Mouse (Mus musculus) midbrain, embryonic 12.5 days (tissue): ENCODE data around the gene Cep44. TPM values are rescaled to one million over a fixed set of nuclear protein-coding genes. Genes with fewer than 3 reads are reported as not detected.

Experiments
- ATAC-seq: fragments of 200-750 bp; cut with Nextera tagmentation; 2 replicates; pipeline ENCODE4 v1.8.0; 2017; ENCODE audit warnings: low read depth, moderate TSS enrichment, moderate library complexity; ENCODE audit not compliant: low FRiP score
- H3K27ac ChIP-seq: fragments of 300-500 bp; sonication (generic); replicated peaks from 2 replicates; pipeline ENCODE4 v1.5.1; 2016; ENCODE audit warnings: mild to moderate bottlenecking
- H3K27me3 ChIP-seq: fragments of 300-500 bp; sonication (generic); 2 replicates; pipeline ENCODE4 v1.6.1; 2016; ENCODE audit warnings: mild to moderate bottlenecking
- H3K36me3 ChIP-seq: fragments of 300-500 bp; sonication (generic); 2 replicates; pipeline ENCODE4 v1.6.1; 2016
- H3K4me1 ChIP-seq: fragments of 300-500 bp; sonication (generic); 2 replicates; pipeline ENCODE4 v1.6.1; 2016
- H3K4me2 ChIP-seq: fragments of 300-500 bp; sonication (generic); replicated peaks from 2 replicates; pipeline ENCODE4 v1.6.1; 2016; ENCODE audit warnings: mild to moderate bottlenecking, moderate library complexity
- H3K4me3 ChIP-seq: fragments of 300-500 bp; sonication (generic); 2 replicates; pipeline ENCODE4 v1.5.1; 2016; ENCODE audit warnings: mild to moderate bottlenecking
- H3K9ac ChIP-seq: fragments of 300-500 bp; sonication (generic); replicated peaks from 2 replicates; pipeline ENCODE4 v1.6.1; 2016; ENCODE audit warnings: mild to moderate bottlenecking, moderate library complexity
- H3K9me3 ChIP-seq: fragments of 300-500 bp; sonication (generic); 2 replicates; pipeline ENCODE4 v1.6.1; 2016; ENCODE audit warnings: mild to moderate bottlenecking
- WGBS: fragments of 180-500 bp; shearing (Covaris S2); methylation state at CpG from one replicate; pipeline ENCODE4 v1.1.7; 2016; 5-methylcytosine and 5-hydroxymethylcytosine counted together
- polyA plus RNA-seq: library from polyadenylated mRNA; unstranded; fragments of >200 nt; fragmentation: Nextera tagmentation; extraction: Ambion mirVana; gene quantifications from 2 replicates; pipeline ENCODE4 v1.2.1, GENCODE M21; 2016

Cep44 gene
- 41.2 and 41.9 TPM in 2 replicates for polyA plus RNA-seq

DNA sequence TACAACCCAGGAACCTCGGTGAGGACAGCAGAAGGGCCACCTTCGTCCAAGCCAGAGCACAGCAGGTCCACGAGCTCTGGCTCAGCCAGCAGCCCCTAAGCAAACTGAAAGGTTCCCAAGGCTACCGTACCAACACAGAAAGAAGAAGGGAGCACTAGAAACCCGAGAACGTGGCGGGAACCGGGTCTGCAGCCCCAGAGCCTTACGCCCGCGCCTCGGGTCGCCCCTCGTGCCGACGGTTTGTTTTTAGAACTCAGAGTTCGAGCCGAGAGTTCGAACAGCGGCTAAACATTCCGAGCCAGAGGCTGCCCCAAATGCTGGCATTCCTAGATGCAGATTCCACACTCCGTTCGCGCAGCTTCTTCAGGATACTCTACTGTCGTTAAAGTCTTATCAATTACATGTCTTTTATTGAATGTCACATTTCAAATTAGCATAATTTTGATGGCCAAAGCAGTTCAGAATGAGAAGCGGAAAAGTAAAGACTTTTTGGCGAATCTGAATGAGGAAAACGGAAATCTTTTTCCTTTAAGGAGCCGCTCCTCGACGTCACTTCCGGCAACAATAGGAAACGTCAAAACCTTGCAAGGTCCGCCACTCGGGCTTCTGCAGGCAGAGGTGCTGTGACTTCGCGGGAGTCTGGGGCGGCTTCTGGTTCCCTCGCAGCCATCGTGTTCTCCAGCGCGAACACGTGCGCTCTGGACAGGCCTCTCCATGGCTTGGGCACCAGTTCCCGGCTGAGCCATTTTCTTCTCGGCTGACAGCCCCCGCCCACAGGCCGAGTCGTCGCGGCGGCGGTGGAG, at the start of gene Cep44, which contains the start of gene Fbxo8:
TSS of gene Cep44 (minus strand) at position 490 of the 803 bp plus-strand sequence.
TSS of gene Fbxo8 (plus strand) at position 533 of the 803 bp plus-strand sequence.
- H3K27me3 ChIP-seq = no peaks in the 10 kb centered on the region
- H3K9me3 ChIP-seq = no peaks in the 10 kb centered on the region
- H3K9ac ChIP-seq = peak within 1 kb of the TSS; percentile 78
- H3K36me3 ChIP-seq = no peaks in the 10 kb centered on the region
- peak within 1 kb of the TSS; percentile 75 for H3K27ac ChIP-seq
- peak within 1 kb of the TSS; percentile 89 for H3K4me3 ChIP-seq
- peak; percentile 93 for ATAC-seq
- peaks cover 14% of the 10 kb centered on the region for H3K4me1 ChIP-seq
- peak within 1 kb of the TSS; percentile 69 for H3K4me2 ChIP-seq
- under 1% methylated on average over 53 of the region's 53 CpGs for WGBS

DNA sequence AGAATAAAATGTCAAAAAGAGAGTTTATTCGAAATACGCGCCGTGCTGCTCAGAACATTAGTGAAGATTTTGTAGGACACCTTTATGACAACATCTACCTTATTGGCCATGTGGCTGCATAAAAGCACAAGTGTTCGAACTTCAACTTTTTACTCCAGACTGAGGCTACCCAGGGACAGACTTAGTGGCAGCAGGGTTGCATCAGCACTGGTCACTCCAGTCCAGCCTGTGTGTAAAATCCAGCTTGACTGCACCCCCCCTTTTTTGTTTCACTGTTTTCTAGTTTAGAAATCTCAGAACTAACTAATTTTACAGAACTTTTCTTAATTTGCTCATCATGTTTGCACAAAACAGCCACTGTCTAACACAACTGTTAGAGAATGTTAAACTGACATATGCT, 40.7 kb upstream of the Cep44 start:
- no peak overlapping the region for H3K4me3 ChIP-seq
- no peaks in the 10 kb centered on the region for H3K9me3 ChIP-seq
- no peak overlapping the region for H3K9ac ChIP-seq
- no peak for ATAC-seq
- no peaks in the 10 kb centered on the region for H3K4me1 ChIP-seq
- H3K36me3 ChIP-seq = peaks cover 5% of the 10 kb centered on the region; the same call in 1 of the 2 replicates
- no peak overlapping the region for H3K4me2 ChIP-seq
- no peaks in the 10 kb centered on the region for H3K27me3 ChIP-seq
- 97% methylated on average over 5 of the region's 5 CpGs for WGBS
- no peak overlapping the region for H3K27ac ChIP-seq

DNA sequence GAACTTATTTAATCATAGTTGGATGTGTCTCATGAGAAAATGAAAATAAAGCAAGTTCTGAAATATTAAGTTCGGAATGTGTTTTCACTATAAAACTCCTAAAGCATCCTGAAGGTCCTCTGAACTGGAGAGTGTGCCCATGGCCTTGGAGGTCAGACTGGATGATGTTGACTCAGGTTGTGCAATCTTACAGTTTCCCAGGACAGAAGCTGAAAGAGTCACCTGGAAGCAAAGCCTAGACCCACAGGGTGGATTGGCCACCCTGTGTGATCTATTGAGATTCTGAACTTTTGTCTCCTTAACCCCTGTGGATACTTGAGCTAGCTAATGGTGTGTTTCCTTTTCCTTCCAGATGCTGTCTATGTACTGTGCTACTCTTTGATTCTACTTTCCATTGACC, 40.2 kb upstream of the Cep44 start:
- WGBS = 95% methylated on average over 1 of the region's 1 CpGs
- Histone ChIP-seq H3K27ac (no peak overlapping the region), H3K9me3 (no peaks in the 10 kb centered on the region)

DNA sequence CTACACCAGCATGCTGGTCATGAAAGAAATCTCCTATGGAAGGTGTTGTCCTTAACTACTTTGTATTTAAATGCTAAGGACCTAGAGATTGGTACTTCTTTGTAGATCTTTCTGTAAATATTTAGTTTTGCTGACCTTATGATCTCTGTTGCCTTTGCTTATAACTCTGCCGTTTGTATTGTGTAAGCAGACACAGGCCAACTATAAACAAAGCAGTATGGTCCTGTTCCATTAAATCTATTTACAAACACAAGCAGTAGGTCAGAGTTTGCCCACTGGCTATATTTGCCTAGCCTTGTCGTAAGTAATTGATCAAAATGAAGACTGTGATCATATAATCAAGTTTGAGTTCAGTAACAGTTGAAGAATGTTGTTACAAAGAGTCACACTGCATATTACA, 38.2 kb upstream of the Cep44 start:
- Histone ChIP-seq H3K27me3 (no peaks in the 10 kb centered on the region), H3K27ac (no peak overlapping the region), H3K4me2 (no peak overlapping the region), H3K9me3 (no peaks in the 10 kb centered on the region), H3K4me3 (no peak overlapping the region), H3K36me3 (peaks cover 5% of the 10 kb centered on the region; the same call in 1 of the 2 replicates), H3K4me1 (no peaks in the 10 kb centered on the region), H3K9ac (no peak overlapping the region)
- 78% methylated on average over 2 of the region's 2 CpGs for WGBS
- no peak for ATAC-seq

More for the DNA sequence above, 40.2 kb upstream of the Cep44 start:
- Histone ChIP-seq H3K27me3 (no peaks in the 10 kb centered on the region), H3K4me3 (no peak overlapping the region), H3K36me3 (peaks cover 5% of the 10 kb centered on the region; the same call in 1 of the 2 replicates), H3K4me1 (no peaks in the 10 kb centered on the region), H3K9ac (no peak overlapping the region), H3K4me2 (no peak overlapping the region)
- no peak for ATAC-seq

DNA sequence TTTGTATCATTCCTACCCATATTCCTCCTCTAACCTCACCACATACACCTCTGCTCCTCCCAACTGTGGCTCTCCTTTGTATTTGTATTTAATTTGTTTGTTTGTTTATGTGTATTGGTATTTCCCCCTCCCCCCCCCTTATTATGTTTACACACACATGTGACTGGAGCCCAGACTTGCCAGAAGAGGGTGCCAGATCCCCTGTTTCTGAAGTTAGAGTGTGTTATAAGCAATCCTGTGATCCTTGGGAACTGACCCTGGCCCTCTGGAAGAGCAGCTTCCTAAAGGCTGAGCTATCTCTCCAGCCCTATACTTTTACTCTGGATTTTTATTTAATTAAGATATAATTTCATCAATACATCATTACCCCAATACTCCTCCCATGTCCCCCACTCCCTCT, 32.0 kb upstream of the Cep44 start:
- H3K4me1 ChIP-seq = no peaks in the 10 kb centered on the region
- no peak overlapping the region for H3K4me3 ChIP-seq
- no peak overlapping the region for H3K27ac ChIP-seq
- no peaks in the 10 kb centered on the region for H3K36me3 ChIP-seq
- no peak overlapping the region for H3K9ac ChIP-seq
- ATAC-seq = 0 out of 2 replicates have a peak, but pooled peaks have one; percentile 27
- H3K9me3 ChIP-seq = no peaks in the 10 kb centered on the region
- no peak overlapping the region for H3K4me2 ChIP-seq
- H3K27me3 ChIP-seq = no peaks in the 10 kb centered on the region

DNA sequence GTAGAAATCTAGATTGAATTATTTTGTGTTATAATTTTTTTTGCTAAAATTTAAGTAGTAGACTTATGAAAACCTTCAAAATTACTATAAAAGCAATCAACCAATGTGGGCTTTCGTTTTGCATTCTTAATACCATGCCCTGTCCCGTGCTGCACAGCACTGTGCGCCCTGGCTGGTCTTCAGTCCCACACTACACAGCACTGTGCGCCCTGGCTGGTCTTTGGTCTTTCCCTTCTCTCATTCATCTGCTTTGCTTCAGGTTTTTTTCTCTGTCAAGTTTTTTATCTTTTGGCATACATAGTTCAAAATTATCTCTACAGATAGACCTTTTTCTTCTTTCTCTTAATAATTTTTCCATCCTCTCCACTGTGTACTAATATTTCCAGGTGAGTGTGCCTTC, 30.1 kb upstream of the Cep44 start:
- H3K9ac ChIP-seq = no peak overlapping the region
- WGBS = 95% methylated on average over 4 of the region's 4 CpGs
- H3K4me2 ChIP-seq = no peak overlapping the region
- H3K36me3 ChIP-seq = no peaks in the 10 kb centered on the region
- no peaks in the 10 kb centered on the region for H3K9me3 ChIP-seq
- H3K27ac ChIP-seq = no peak overlapping the region
- no peaks in the 10 kb centered on the region for H3K27me3 ChIP-seq
- H3K4me3 ChIP-seq = no peak overlapping the region
- ATAC-seq = no peak
- H3K4me1 ChIP-seq = no peaks in the 10 kb centered on the region

DNA sequence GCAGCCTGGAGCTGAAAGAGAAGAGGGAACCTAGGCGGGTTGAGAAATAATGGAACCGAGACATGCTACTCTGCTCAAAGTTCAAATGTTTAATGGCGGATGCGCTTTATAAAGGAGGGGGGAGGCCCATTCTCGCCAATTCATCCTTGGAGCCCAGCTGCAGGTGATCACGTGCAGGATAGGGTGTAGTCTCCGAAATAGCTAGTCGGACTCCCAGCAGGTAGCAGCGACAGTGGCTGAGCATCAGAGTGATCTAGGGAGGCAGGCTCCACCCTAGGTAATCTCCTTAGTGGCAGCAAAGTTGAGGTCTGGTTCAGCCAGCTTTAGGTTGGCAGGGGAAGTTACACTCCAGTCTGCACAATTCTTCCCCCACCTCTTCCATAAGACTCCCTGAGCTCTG, 16.0 kb upstream of the Cep44 start:
- Histone ChIP-seq H3K27ac (no peak overlapping the region), H3K4me2 (no peak overlapping the region), H3K9me3 (no peaks in the 10 kb centered on the region), H3K27me3 (no peaks in the 10 kb centered on the region), H3K4me1 (no peaks in the 10 kb centered on the region), H3K9ac (no peak overlapping the region), H3K36me3 (peaks cover 4% of the 10 kb centered on the region; the same call in 1 of the 2 replicates), H3K4me3 (no peak overlapping the region)
- 90% methylated on average over 9 of the region's 9 CpGs for WGBS
- ATAC-seq = no peak

DNA sequence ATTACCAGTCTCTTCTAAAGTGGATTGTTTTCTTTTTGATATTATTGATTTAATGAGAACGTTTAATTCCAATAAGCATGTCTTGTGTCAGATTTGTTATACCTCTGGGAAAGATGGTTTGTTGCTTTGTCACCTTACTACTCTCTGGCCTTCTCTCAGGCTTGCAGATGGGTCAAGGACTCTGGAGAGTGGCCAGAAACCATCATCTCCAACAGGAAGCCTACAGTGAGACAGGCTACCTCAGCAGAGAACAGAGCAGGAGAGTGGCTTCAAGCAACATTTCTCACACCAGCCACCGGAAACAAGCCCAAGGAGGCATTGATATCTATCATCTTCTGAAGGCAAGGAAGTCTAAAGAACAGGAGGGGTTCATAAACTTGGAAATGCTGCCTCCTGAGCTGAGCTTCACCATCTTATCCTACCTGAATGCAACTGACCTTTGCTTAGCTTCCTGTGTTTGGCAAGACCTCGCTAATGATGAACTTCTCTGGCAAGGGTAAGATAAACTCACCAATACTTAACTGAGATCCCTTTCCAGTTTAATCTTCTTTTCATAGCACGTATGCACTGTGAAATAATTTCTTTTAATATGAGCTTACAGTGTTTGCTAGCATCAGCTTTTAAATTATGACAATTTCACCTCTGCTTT, 13.7 kb upstream of the Cep44 start:
- Histone ChIP-seq H3K4me1 (no peaks in the 10 kb centered on the region), H3K4me3 (no peak overlapping the region), H3K9me3 (no peaks in the 10 kb centered on the region), H3K27ac (no peak overlapping the region), H3K36me3 (peaks cover 4% of the 10 kb centered on the region; the same call in 1 of the 2 replicates), H3K4me2 (no peak overlapping the region), H3K9ac (no peak overlapping the region), H3K27me3 (no peaks in the 10 kb centered on the region)
- 87% methylated on average over 4 of the region's 4 CpGs for WGBS
- ATAC-seq = no peak

DNA sequence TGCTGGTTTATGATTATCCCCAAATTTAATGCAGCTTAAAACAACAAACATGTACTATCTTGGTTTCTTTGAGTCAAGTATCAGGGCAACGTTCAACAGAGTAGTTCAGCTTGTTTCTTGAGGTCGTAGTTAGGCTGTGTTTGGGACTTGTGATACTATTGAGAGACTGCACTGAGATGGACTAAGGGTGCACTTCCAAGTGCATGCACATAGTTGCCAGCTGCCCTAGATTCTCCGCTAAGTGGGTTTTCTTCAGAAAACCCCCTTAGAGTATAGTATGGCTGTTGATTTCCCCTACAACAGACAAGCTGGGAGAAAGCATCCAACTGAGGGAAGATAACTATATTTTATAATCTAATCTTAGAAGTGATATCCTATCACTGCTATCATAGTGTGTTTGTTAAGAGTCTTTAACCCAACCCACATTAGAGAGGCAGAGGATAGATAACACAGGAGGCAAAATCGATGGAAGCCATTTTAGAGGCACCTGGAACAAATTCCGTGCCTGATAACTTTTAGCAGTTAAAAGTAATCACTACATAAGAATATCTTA, 1.8 kb upstream of the Cep44 start:
- no peak overlapping the region for H3K27ac ChIP-seq
- no peak overlapping the region for H3K9ac ChIP-seq
- no peak for ATAC-seq
- 82% methylated on average over 5 of the region's 5 CpGs for WGBS
- H3K36me3 ChIP-seq = no peaks in the 10 kb centered on the region
- no peaks in the 10 kb centered on the region for H3K27me3 ChIP-seq
- no peak overlapping the region for H3K4me3 ChIP-seq
- H3K4me2 ChIP-seq = no peak overlapping the region; the same call in 1 of the 2 replicates
- peaks cover 14% of the 10 kb centered on the region for H3K4me1 ChIP-seq
- no peaks in the 10 kb centered on the region for H3K9me3 ChIP-seq

DNA sequence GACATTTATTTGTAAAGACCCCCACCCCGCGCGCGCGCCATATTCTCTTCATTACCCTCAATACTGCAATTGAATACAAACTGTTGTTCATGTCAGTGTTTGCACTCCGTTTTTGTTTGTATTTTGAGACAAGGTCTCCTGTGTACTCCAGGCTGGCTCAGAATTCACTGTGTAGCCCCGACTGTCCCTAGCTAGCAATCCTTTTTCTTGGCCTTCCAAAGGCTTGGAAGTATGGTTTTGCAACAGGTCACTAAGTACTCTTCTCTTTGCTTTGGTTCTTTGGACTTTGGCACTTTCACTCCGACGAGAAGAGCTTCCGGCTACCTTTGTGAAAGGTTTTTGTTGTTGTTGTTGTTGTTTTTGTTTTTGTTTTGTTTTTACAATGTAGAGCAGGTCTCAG, 1.2 kb upstream of the Cep44 start:
- H3K4me1 ChIP-seq = peaks cover 14% of the 10 kb centered on the region
- no peaks in the 10 kb centered on the region for H3K36me3 ChIP-seq
- no peaks in the 10 kb centered on the region for H3K9me3 ChIP-seq
- 27% methylated on average over 10 of the region's 10 CpGs for WGBS
- no peaks in the 10 kb centered on the region for H3K27me3 ChIP-seq
- peak overlapping the region; percentile 89 for H3K4me3 ChIP-seq
- peak overlapping the region; percentile 69 for H3K4me2 ChIP-seq
- H3K27ac ChIP-seq = no peak overlapping the region
- ATAC-seq = no peak
- H3K9ac ChIP-seq = peak overlapping the region; percentile 78

DNA sequence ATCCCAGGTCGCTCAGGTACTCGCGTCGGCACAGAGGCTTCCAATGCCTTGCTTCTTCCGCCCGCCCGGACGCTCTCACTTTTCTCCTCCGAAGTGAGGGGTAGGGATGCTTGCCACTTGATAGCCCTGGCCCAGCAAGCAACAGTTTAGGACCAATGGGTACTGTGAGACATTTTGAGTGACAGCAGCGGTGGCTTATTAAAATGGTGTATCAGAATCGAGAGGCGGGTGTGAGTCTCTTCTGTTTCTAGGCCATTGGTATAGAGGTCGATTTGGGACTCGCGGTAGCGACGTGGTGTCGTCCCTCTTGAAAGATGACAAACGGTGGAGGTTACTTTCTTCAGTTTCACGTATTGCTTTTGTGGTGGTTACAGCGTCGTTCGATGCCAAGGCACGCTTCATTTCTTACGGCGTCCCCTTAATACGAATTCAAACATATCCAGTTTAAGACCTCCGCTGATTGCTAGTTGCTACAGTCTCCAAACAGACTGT, 560 bp upstream of the Cep44 start:
- under 1% methylated on average over 28 of the region's 28 CpGs for WGBS
- H3K36me3 ChIP-seq = no peaks in the 10 kb centered on the region

DNA sequence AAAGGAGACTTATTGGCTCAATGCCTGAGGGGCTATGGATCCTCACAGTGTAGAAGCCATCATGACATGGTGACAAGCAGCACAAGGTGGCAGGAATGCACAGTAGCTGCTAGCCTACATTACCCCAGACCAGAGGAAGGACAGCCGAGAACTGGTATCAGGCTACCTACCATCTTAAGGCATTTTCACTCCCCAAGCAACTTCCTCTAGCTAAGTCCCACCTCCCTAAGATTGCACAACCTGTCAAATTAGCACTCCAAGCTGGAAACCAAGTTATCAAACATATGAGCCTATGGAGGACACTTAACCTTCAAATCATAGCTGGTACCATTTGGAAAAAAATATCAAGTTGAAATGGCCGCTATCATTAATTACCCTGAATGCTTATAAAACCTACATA, 3.0 kb downstream of the Cep44 start:
- Histone ChIP-seq H3K9me3 (no peaks in the 10 kb centered on the region), H3K9ac (no peak overlapping the region), H3K27ac (no peak overlapping the region), H3K27me3 (no peaks in the 10 kb centered on the region), H3K4me3 (no peak overlapping the region), H3K36me3 (peaks cover 6% of the 10 kb centered on the region), H3K4me1 (peaks cover 14% of the 10 kb centered on the region), H3K4me2 (no peak overlapping the region)
- ATAC-seq = no peak
- 94% methylated on average over 2 of the region's 2 CpGs for WGBS

More for the DNA sequence above, 560 bp upstream of the Cep44 start:
- Histone ChIP-seq H3K4me2 (peak overlapping the region; percentile 69), H3K27ac (peak overlapping the region; percentile 75), H3K4me3 (peak overlapping the region; percentile 89), H3K27me3 (no peaks in the 10 kb centered on the region), H3K9me3 (no peaks in the 10 kb centered on the region), H3K9ac (peak overlapping the region; percentile 78), H3K4me1 (peaks cover 14% of the 10 kb centered on the region)
- peak; percentile 97 for ATAC-seq
